Mouse (Mus musculus) myocyte (in vitro differentiated cells): ENCODE data around the gene Pitx1. TPM values are rescaled to one million over a fixed set of nuclear protein-coding genes. Genes with fewer than 3 reads are reported as not detected.

Experiments
- H3K27me3 ChIP-seq: one replicate; pipeline ENCODE4 v1.6.1; 2011; ENCODE audit not compliant: control insufficient read depth, insufficient read depth, insufficient read length
- H3K36me3 ChIP-seq: one replicate; pipeline ENCODE4 v1.6.1; 2011; ENCODE audit not compliant: control insufficient read depth, insufficient read depth
- H3K4me2 ChIP-seq: one replicate; pipeline ENCODE4 v1.6.1; 2011; ENCODE audit warnings: low read depth, control low read depth
- H3K4me3 ChIP-seq: one replicate; pipeline ENCODE4 v1.5.1; 2011; ENCODE audit warnings: mild to moderate bottlenecking, control low read depth, moderate library complexity
- H3K79me2 ChIP-seq: one replicate; pipeline ENCODE4 v1.6.1; 2011; ENCODE audit not compliant: control insufficient read depth, insufficient read depth
- H3ac ChIP-seq: one replicate; pipeline ENCODE4 v1.6.1; 2011; ENCODE audit not compliant: control insufficient read depth, insufficient read length
- CEBPB ChIP-seq: IDR thresholded peaks from 2 replicates; pipeline ENCODE4 v1.6.1; 2011; ENCODE audit warnings: mild to moderate bottlenecking, moderate library complexity; ENCODE audit not compliant: poor library complexity, insufficient read depth, severe bottlenecking
- E2F4 ChIP-seq: IDR thresholded peaks from one replicate; pipeline ENCODE4 v1.6.1; 2011; ENCODE audit warnings: mild to moderate bottlenecking, control low read depth, moderate library complexity; ENCODE audit not compliant: insufficient read depth
- MAX ChIP-seq: IDR thresholded peaks from one replicate; pipeline ENCODE4 v1.6.1; 2011; ENCODE audit warnings: low read depth, mild to moderate bottlenecking, control low read depth
- MYOD1 ChIP-seq, 3 experiments: IDR thresholded peaks; one replicate each; pipeline ENCODE4 v1.6.1; 2011; ENCODE audit warnings: control low read depth in 2 of 3, low read depth in 2 of 3, mild to moderate bottlenecking in 2 of 3, moderate library complexity in 1 of 3; ENCODE audit not compliant: insufficient read length in 2 of 3, control insufficient read depth in 1 of 3
- MYOG ChIP-seq, 3 experiments: IDR thresholded peaks; one replicate each; pipeline ENCODE4 v1.6.1; 2011; ENCODE audit warnings: control low read depth in 2 of 3, low read depth in 2 of 3, mild to moderate bottlenecking in 2 of 3; ENCODE audit not compliant: insufficient read length in 2 of 3, control insufficient read depth in 1 of 3, insufficient read depth in 1 of 3
- POLR2A ChIP-seq: IDR thresholded peaks from one replicate; pipeline ENCODE4 v1.6.1; 2011; ENCODE audit warnings: low read depth, mild to moderate bottlenecking, control low read depth, moderate library complexity; ENCODE audit not compliant: insufficient read length
- POLR2AphosphoS2 ChIP-seq: IDR thresholded peaks from one replicate; pipeline ENCODE4 v1.6.1; 2011; ENCODE audit warnings: low read depth, control low read depth; ENCODE audit not compliant: insufficient read length
- REST ChIP-seq: IDR thresholded peaks from one replicate; pipeline ENCODE4 v1.6.1; 2011; ENCODE audit warnings: mild to moderate bottlenecking, control low read depth, moderate library complexity; ENCODE audit not compliant: insufficient read depth, insufficient read length
- SRF ChIP-seq: IDR thresholded peaks from one replicate; pipeline ENCODE4 v1.6.1; 2011; ENCODE audit warnings: low read depth; ENCODE audit not compliant: control insufficient read depth, insufficient read length
- TCF12 ChIP-seq: IDR thresholded peaks from one replicate; pipeline ENCODE4 v1.6.1; 2011; ENCODE audit warnings: mild to moderate bottlenecking, control low read depth; ENCODE audit not compliant: poor library complexity, insufficient read depth, severe bottlenecking
- TCF3 ChIP-seq: IDR thresholded peaks from one replicate; pipeline ENCODE4 v1.6.1; 2011; ENCODE audit warnings: low read depth, control low read depth; ENCODE audit not compliant: insufficient read length
- USF1 ChIP-seq: IDR thresholded peaks from one replicate; pipeline ENCODE4 v1.6.1; 2011; ENCODE audit warnings: low read depth, mild to moderate bottlenecking, control low read depth, moderate library complexity
- polyA plus RNA-seq: library from polyadenylated mRNA; unstranded; fragments of >200 nt; fragmentation: generic; extraction: Trizol; gene quantifications from one replicate; pipeline ENCODE4 v1.2.1, GENCODE M21; 2012; ENCODE audit warnings: missing spikeins

Pitx1 gene
- polyA plus RNA-seq, 1 experiment, result not detected

DNA sequence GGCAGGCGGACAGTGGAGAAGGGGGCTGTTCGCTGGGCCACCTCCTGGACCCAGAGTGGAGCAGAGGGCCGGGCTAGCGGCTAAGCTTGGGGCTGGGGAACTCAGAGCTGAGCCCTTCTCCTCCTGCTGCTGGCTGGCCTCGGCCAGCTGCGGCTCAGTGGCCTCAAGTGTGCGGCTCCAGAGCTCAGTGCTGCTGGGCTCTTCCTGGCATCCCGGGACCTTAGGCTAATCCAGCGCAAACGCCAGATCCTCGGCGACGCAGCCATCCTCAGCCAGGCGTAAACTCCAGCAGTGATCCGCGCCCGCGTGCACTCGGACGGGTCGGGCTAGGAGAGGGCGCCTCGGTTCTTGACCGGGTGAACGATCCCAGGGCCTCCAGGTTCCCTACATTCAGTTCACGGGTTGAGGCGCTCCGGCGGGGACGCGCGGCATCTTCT, 10.7 kb downstream of the Pitx1 start:
- H3K4me3 ChIP-seq, result no peak overlapping the region
- H3K36me3 ChIP-seq, result no peaks in the 10 kb centered on the region
- H3K4me2 ChIP-seq, result no peak overlapping the region
- TF ChIP-seq SRF (no peak), TCF12 (no peak), MYOG (IDR thresholded peaks at IDR 0.05; ENCODE audit: control insufficient read depth in 1 of 3, insufficient read depth in 1 of 3, insufficient read length in 2 of 3, low read depth in 2 of 3) (no peak), MYOD1 (IDR thresholded peaks at IDR 0.05; ENCODE audit: control insufficient read depth in 1 of 3, insufficient read length in 2 of 3, low read depth in 2 of 3) (no peak), E2F4 (no peak), TCF3 (no peak), USF1 (no peak), MAX (no peak), POLR2A (no peak)
- peaks cover 65% of the 10 kb centered on the region for H3K27me3 ChIP-seq
- H3K79me2 ChIP-seq, result no peaks in the 10 kb centered on the region
- no peak overlapping the region for H3ac ChIP-seq

DNA sequence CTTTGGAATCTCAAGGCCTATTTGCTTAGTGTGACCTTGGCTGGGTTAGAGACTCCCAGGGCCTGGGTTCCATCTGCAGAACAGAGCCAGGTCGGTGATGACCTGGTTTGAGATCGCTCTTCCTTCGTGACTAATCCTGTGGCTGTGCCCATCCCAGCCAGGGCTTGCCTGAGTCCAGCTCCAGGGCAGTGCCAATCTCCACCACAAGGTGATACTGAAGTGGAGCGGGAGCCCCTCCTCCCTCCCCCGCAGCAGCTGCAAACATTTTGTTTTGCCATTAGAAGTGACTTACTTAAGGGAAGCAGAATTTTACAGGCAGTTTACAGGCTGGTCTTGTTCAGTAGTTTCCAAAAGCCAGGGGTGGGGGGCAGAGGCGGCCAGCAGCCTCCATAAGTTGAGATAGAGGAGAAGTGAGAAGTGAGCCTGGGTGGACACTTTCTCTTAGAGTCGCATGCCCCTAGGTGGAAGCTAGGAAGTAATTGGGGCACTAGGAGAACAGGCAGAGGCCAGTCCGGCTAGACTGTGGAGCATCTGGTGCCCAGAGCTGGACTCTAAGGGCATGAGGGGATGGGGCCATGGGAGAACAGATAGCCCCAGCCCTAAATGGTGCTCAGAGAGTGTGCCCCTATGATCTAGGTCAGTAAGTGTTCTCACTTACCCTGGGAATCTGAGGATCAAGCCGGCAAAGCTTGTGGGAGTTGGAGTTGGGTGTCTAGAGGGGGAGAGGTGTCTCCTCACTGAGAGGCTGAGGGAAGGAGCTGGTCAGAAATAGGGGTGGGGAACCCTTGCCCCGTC, 11.6 kb downstream of the Pitx1 start:
- no peaks in the 10 kb centered on the region for H3K36me3 ChIP-seq
- H3ac ChIP-seq, result no peak overlapping the region
- TF ChIP-seq MYOG (IDR thresholded peaks at IDR 0.05; ENCODE audit: control insufficient read depth in 1 of 3, insufficient read depth in 1 of 3, insufficient read length in 2 of 3, low read depth in 2 of 3), result no peak
- TF ChIP-seq CEBPB, result no peak
- no peak for TF ChIP-seq MYOD1 (IDR thresholded peaks at IDR 0.05; ENCODE audit: control insufficient read depth in 1 of 3, insufficient read length in 2 of 3, low read depth in 2 of 3)
- TF ChIP-seq POLR2AphosphoS2, result no peak
- TF ChIP-seq REST, result no peak
- TF ChIP-seq MAX, result no peak
- TF ChIP-seq SRF, result no peak
- TF ChIP-seq TCF3, result no peak
- TF ChIP-seq USF1, result no peak
- no peak for TF ChIP-seq TCF12
- TF ChIP-seq POLR2A, result no peak
- no peak for TF ChIP-seq E2F4
- H3K79me2 ChIP-seq, result no peaks in the 10 kb centered on the region
- H3K4me3 ChIP-seq, result no peak overlapping the region
- H3K27me3 ChIP-seq, result peaks cover 59% of the 10 kb centered on the region
- H3K4me2 ChIP-seq, result no peak overlapping the region

DNA sequence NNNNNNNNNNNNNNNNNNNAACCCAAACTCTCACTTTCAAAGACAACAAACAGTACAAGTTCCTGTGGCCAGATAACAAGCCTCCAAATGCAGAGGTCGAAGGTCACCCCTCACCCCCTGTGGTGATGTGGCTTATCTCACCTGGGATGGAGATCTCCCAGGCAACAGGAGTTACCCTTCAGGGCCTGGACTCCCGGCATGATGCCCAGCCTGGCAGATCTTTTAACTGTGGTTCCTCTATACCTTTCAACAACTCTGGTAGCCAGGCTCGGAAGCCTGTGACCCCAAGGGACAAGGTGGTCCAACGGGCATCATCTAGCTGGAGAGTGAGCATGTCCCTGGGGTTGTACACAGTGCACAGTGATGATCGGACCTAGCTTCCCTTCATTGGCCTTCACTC, 13.5 kb downstream of the Pitx1 start:
- no peaks in the 10 kb centered on the region for H3K79me2 ChIP-seq
- no peak overlapping the region for H3K4me3 ChIP-seq
- H3K4me2 ChIP-seq, result no peak overlapping the region
- TF ChIP-seq USF1 (no peak), CEBPB (no peak), POLR2AphosphoS2 (no peak), MAX (no peak), POLR2A (no peak), REST (no peak), SRF (no peak), TCF12 (no peak), E2F4 (no peak), MYOD1 (IDR thresholded peaks at IDR 0.05; ENCODE audit: control insufficient read depth in 1 of 3, insufficient read length in 2 of 3, low read depth in 2 of 3) (no peak), TCF3 (no peak), MYOG (IDR thresholded peaks at IDR 0.05; ENCODE audit: control insufficient read depth in 1 of 3, insufficient read depth in 1 of 3, insufficient read length in 2 of 3, low read depth in 2 of 3) (no peak)
- peaks cover 49% of the 10 kb centered on the region for H3K27me3 ChIP-seq
- H3K36me3 ChIP-seq, result no peaks in the 10 kb centered on the region
- no peak overlapping the region for H3ac ChIP-seq

DNA sequence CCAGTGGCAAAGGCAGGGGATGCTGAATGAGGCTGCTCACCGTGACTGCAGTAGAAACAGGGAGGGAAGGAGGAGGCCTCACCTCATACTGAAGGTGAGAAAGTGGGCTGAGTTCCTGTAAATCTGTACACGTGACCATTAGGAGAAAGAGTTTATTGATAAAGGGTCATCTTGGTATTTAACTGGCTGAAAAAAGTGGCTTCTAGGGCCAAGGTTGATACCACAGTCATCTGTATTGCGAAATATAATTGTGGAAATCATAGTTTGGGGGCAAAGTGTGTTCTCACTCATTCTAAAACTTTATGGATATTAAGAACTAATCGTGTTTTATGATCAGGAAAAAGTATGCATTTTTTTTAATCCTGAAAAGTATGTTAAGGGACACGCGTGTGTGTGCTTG, 21.2 kb downstream of the Pitx1 start:
- peaks cover 35% of the 10 kb centered on the region for H3K27me3 ChIP-seq
- no peaks in the 10 kb centered on the region for H3K79me2 ChIP-seq
- no peak overlapping the region for H3ac ChIP-seq
- no peaks in the 10 kb centered on the region for H3K36me3 ChIP-seq
- TF ChIP-seq E2F4 (no peak), TCF12 (no peak), REST (no peak), POLR2AphosphoS2 (no peak), TCF3 (no peak), POLR2A (no peak)
- no peak overlapping the region for H3K4me2 ChIP-seq
- no peak overlapping the region for H3K4me3 ChIP-seq
